Mouse (Mus musculus) kidney, adult 9 months (tissue): ENCODE measurements around the gene Dtd1.
"Not testable (repeated sequence)": the region's sequence is repeated elsewhere in the genome, so short reads cannot be mapped to it uniquely, and the experiment has no call there.

Experiments
- DNase-seq: peaks from one replicate; pipeline ENCODE4 v3.0.0; 2022

Dtd1 gene

GRCm38 (mm10) chr2:144599831-144600687 lies at the start of gene Dtd1:
Gene Dtd1, plus strand, starts transcription at chr2:144599897.
- DNase-seq, result peak; percentile 93

DNA sequence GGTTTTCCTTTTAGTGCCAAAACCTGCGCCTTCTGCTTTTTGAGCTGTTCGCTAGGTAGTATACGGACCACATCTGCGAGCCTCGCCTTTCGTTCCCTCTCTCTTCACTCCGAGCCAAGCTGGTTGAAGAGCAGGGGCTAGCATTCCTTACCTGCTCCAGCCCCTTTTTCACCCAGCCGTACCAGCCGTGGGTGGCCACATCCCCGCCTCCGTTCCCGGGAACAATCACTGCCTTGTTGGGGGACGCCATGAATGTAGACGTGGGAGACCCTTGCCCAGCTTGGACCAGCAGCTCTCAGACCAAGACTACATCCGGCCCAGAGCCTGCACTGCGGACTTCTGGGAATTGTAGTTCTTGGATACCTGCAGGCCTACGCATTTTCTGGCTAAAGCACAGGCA lies 49.2 kb upstream of the Dtd1 start, which contains the start of gene Rbbp9:
Gene Rbbp9 (minus strand): TSS at position 341 of the 400 bp plus-strand sequence.
- peak; percentile 78 for DNase-seq

DNA sequence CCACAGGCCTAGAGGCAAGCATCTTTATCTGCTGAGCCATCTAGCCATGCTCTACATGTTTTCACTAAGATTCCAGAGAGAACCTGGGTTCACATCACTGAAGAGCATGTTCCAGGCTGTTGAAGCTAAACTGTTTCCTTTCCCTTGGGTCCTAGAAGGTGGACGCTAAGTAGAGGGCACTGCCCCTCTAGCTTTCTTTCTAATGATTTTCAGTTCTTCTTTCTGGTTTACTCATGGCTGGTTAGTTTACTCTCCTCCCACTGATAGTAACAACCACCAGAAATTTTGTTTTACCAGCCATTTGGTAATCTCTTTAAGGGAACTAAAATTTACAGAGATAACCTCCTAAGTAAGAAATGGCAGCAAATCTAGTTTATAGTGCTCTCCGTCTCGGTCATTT lies 45.8 kb upstream of the Dtd1 start:
- no peak for DNase-seq

GRCm38 (mm10) chr2:144555286-144555819 lies 44.3 kb upstream of the Dtd1 start:
- DNase-seq, result no peak

DNA sequence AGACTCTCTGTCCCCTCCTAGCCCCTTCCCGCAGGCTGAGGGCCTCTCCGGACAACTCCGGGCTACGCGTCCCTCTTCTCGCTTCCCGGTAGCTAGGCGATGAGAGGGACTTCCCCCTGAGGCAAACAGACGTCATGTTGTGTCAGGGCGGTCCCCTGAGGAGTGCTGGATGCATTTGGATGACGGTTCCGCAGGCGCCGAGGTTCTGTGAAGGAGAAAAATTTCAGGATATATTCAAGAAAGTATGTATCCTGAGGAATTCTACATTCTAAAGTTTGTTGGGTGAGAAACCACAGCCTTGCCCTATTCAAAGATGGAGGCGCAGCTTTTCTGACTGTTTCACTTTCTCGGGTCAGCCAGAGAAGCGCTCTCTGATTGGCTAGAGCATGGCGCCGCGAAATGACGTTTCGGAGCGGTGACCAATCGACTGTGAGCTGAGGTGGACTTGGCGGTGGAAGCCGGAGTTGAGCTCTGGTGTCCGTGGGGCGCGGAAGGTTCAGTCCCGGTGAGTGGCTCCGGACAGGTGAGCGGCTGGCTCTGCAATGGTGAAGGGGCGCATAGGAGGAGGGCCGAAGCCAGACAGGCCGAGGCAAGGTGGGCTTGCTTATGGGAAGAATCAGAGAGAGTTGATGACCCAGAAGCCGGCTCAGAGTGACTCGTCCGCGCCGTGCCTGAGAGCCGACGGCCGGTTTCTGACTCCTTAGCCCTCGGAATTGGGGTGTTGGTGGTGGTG lies 43.7 kb upstream of the Dtd1 start, which contains the start of gene Sec23b:
Gene Sec23b (plus strand): TSS at position 410 of the 733 bp plus-strand sequence.
- peak; percentile 99 for DNase-seq

DNA sequence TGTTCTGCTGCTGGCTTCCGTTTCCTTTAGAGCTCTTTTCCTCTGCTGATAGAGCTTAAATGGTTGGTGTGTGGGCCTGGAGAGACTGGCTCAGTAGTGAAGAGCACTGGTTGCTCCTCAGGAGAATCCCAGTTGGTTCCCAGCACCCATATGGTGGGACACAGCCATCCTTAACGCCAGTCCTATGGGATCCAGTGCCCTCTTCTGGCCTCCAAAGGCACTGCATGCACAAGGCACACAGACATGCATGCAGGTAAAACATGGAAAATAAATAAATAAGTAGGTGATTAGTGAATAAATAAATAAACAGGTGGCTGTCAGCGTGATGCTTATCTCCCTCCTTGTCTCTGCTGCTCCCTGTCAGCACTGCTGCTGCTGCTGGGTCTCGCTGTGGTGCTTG lies 11.0 kb upstream of the Dtd1 start:
- no peak for DNase-seq

GRCm38 (mm10) chr2:144593036-144593435 lies 6.7 kb upstream of the Dtd1 start:
- not testable (repeated sequence) for DNase-seq

GRCm38 (mm10) chr2:144593951-144594651 lies 5.6 kb upstream of the Dtd1 start, which contains the start of gene Smim26:
Gene Smim26, plus strand, starts transcription at chr2:144594054.
- DNase-seq, result peak; percentile 85

DNA sequence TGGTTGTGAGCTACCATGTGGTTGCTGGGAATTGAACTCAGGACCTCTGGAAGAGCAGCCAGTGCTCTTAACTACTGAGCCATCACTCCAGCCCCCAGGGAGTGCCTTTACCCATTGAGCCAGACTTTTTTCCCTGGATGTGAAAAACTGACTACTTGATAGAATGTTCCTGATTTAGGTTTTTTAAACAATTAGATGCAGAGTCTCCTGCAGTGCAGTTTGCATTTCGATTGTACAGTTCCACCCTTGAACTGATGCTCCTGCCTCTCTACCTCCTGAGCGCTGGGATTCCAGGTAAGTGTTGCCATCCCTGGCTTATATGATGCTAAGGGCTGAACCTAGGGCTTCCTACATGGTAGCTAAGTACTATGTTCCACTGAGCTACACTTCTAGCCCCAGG lies 1.7 kb upstream of the Dtd1 start:
- no peak for DNase-seq

- no peak for DNase-seq
These were observed 1.9 kb downstream of the Dtd1 start for GRCm38 (mm10) chr2:144601576-144601975.

DNA sequence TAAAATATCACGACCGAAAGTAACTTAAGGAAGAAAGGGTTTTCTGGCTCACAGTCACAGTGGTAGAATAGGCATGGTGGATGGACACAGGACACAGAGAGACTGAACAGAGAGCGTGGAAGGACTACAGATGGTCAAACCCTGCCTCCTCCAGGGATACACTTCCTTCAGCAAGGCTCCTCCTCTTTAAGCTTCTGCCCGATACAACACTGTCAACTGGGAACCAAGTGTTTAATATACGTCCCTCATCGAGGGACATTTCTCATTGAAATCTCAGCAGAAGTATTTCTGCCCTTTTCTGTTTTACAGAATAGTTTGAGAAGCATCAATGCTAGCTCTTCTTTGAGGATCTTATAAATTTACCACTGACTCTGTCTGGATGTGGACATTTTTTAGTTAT lies 14.3 kb downstream of the Dtd1 start:
- no peak for DNase-seq

DNA sequence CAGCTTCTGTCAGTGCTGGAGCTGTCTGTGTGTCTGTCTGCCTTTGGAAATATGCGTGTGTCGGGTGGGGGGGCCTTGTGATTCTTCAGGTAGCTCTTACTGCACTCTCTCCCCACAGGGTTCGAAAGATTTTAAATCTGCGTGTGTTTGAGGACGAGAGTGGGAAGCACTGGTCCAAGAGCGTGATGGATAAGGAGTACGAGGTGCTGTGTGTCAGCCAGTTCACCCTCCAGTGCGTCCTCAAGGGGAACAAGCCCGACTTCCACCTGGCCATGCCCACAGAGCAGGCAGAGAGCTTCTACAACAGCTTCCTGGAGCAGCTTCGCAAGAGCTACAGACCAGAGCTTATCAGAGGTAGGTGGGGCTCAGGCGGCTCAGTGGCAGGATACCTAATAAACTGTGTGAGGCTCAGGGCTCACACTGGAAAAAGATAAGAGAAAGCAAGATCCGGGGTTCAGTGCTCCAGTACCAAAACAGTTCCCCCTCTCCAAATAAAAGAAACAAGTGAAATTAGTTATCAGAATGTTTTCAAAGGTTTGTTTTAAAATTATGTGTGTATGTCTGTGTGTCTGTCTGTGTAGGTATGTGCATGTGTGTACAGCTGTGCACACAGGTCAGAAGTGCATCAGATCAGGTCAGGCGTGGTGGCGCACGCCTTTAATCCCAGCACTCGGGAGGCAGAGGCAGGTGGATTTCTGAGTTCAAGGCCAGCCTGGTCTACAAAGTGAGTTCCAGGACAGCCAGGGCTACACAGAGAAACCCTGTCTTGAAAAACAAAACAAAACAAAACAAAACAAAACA lies 17.6 kb downstream of the Dtd1 start:
- no peak for DNase-seq

DNA sequence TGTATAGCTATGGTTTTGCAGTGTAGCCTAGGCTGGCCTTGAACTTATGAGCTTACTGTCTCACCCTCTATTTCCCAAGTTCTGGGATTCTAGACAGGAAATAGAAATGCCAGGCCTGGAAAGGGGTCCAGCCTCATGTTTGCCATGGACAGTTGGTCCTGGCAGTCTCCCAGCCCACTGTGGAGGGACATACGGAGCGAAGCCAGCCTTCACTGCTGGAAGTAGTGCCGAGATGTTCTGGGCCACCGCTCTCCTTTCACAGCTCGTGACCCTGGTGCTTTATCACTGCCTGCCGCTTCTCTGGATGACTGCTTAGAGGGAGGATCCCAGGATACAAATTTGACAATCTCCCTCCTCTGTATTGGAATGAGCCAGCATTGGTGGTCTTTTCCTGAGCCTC lies 21.8 kb downstream of the Dtd1 start:
- no peak for DNase-seq

DNA sequence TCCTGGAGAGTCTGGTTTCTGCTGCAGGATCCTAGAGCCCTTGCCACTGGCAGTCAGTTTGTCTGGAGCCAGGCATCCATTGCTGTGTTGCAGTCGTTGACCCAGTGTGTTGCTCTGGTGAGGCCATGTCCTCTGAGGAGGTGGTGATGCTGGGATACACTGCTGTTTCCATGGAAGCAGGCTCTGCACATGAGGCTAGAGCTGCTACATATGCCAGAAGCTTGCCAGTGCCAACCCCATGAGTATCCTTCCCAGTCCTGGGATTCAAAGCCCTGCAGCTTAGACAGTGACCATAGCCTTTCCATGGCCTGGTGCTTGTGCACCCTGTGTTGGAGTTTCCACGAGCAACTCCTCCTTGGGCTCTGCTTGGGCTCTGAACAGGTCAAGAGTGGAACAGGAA lies 33.9 kb downstream of the Dtd1 start:
- no peak for DNase-seq

- peak; percentile 15 for DNase-seq
These were observed 34.5 kb downstream of the Dtd1 start for GRCm38 (mm10) chr2:144634231-144634630.

DNA sequence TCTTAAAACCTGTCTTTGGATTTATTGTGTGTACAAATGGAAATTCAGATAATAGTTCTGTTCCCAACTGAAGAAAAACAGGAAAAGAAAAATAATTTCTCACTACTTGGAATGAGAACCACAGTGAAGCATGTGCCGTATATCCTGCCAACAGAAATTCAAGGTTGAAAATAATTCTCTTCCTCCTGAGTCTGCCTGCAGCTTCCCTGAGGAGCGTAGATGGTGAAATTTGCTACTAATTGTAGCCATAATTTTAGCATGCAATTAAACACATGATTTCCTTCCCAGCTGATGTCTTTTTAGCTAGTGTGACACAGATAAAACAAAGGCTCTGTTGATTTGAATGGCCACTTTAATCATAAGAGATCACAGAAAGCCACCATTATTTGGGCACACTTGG lies 35.0 kb downstream of the Dtd1 start:
- DNase-seq, result no peak

DNA sequence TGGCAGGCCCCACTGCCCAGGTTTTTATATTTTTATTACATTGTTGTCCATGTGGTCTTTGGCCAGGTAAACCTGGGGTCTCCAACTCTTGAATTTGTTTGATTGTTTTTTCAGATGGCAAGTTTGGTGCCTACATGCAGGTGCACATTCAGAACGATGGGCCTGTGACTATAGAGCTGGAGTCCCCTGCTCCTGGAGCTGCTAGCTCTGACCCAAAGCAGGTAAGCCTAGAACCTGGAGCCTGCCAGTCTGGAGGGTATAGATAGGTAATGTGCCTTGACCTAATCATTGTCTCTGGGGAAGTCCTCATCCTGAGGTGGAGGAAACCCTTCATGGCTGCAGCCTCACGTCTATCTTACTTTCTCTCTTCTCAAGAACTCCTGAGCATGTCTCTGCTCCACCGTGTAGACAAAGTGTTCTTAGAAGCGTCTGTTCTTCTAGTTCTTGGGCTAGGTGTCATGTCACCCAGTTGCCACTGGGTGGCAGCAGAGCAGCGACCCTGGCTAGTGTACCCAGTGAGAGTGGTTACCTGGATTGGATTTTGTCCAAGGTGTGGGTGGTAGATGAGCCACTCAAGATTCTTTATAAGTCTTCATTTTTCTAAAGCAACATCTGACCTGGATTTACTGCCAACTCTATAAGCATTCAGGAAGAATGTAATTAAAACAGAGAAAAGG lies 36.1 kb downstream of the Dtd1 start:
- DNase-seq, result peak; percentile 63

GRCm38 (mm10) chr2:144637204-144637603 lies 37.5 kb downstream of the Dtd1 start:
- DNase-seq, result peak; percentile 33

DNA sequence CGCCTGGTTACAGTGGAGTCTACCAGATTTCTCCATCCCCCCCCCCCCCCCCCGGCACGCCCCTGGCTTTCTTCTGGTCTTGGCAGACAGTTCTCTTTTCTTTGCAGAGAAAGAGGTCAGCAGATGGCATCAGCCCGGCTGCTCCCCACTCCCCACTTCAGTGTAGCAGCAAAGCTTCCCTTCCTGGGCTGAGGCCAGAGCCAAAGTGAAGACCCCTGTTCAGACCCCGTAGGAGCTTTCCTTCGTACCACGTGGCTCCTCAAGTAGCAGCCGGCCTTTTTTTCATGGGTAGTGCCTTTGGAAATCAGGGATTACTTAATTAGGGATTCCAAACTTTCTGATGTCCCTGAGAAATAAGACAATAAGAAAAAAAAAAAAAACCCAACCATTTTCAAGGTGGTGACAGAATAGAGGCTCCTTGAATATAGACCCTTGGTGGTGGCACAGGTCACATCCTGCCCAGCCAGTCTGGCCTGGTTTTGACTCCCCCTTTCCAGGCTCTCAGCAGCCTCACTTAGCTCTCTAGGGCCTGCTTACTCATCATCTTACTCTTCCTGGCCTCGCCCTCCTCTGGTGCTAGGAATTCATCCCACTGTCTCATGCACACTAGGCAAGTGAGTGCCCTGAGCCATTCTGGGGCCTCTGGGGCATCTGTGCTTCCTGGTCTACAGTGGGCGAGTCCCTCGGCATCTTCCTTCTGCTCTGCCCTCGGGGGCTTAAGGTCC lies 38.1 kb downstream of the Dtd1 start:
- no peak for DNase-seq

- peak; percentile 34 for DNase-seq
These were observed 39.0 kb downstream of the Dtd1 start for GRCm38 (mm10) chr2:144638719-144639118.

- no peak for DNase-seq
These were observed 40.4 kb downstream of the Dtd1 start for GRCm38 (mm10) chr2:144640101-144640500.
